Mouse (Mus musculus) heart, adult 9 months (tissue): ENCODE results near the gene Nras.
A peak's percentile ranks its signal among the peaks of the same experiment; 100 is the strongest.

Experiments
- DNase-seq, 2 experiments: peaks; one replicate each; pipeline ENCODE4 v3.0.0; 2022; ENCODE audit warnings: low spot score in 2 of 2

Nras gene

GRCm38 (mm10) chr3:103098662-103099061 lies 40.6 kb downstream of the Nras start:
- no peak for DNase-seq

- DNase-seq, result no peak
These were observed 41.6 kb downstream of the Nras start for GRCm38 (mm10) chr3:103099667-103100066.

GRCm38 (mm10) chr3:103100735-103101134 lies 42.6 kb downstream of the Nras start:
- DNase-seq, result no peak

- DNase-seq, result no peak
These were observed 43.1 kb downstream of the Nras start for GRCm38 (mm10) chr3:103101194-103101593.

- no peak for DNase-seq
These were observed 43.8 kb downstream of the Nras start for GRCm38 (mm10) chr3:103101909-103102308.

GRCm38 (mm10) chr3:103102454-103103390 lies 44.6 kb downstream of the Nras start, which contains the start of gene Dennd2c:
Gene Dennd2c (plus strand): TSS chr3:103102604.
- peak; percentile 90 to 92 for DNase-seq

- DNase-seq, result no peak
These were observed 49.6 kb downstream of the Nras start for GRCm38 (mm10) chr3:103107565-103108240.

GRCm38 (mm10) chr3:103112216-103112615 lies 54.1 kb downstream of the Nras start:
- DNase-seq, result no peak
